Mouse (Mus musculus) layer of hippocampus, postnatal 25 days (tissue): ENCODE measurements around the gene Slc37a2. TPM values are rescaled to one million over a fixed set of nuclear protein-coding genes. Genes with fewer than 3 reads are reported as not detected.
A peak's percentile ranks its signal among the peaks of the same experiment; 100 is the strongest.

ENCODE experiments used
- DNase-seq, 2 experiments: peaks; one replicate each; pipeline ENCODE4 v3.0.0; 2022; ENCODE audit warnings: mixed read lengths in 2 of 2, low spot score in 1 of 2; ENCODE audit errors: extremely low spot score in 1 of 2
- total RNA-seq, 2 experiments: library from RNA; stranded (reverse); gene quantifications; 2 replicates each; pipeline ENCODE4 v1.2.3; 2021

The Slc37a2 gene
- total RNA-seq, 2 experiments from 2014 or later = 1.5 to 2.1 TPM

DNA sequence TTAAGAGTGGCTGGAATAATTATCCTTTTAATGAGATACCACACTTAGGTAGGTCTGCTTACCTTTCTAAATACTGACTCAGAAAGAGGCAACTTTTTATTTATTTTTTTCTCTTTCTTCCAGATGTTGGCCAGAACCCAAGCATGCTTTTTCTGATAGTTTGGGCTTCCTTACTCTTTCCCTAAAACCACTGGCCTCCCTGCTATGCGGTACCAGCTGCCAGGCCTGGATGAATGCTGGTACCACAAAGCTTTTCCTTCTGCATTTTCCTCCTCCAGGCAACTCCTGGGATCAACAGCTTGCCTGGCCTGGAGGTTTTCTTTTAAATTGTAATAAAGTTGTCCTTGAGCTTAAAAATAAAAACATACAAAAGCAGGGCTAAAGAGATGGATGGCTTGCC is 30.0 kb downstream of the Slc37a2 start:
- DNase-seq = no peak

DNA sequence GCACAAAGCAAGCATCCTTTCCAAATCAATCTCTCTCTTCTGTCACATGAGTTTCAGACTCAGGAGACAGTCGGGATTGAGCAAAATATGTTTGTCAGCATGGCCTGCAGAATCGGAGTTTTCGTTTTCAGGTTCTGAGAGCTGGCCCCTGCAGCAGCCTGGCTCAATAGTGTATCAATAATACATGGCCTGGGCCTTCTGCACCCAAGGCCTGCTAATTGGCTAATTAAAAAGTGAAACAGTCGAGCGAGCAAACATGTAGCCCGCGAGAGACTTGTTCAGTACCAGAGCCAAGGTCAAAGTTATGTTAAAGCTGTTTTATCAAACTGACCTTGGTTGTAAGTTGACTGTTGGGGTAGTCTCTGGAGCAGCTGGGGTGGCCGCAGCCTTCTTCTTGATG is 34.8 kb downstream of the Slc37a2 start:
- DNase-seq = no peak

DNA sequence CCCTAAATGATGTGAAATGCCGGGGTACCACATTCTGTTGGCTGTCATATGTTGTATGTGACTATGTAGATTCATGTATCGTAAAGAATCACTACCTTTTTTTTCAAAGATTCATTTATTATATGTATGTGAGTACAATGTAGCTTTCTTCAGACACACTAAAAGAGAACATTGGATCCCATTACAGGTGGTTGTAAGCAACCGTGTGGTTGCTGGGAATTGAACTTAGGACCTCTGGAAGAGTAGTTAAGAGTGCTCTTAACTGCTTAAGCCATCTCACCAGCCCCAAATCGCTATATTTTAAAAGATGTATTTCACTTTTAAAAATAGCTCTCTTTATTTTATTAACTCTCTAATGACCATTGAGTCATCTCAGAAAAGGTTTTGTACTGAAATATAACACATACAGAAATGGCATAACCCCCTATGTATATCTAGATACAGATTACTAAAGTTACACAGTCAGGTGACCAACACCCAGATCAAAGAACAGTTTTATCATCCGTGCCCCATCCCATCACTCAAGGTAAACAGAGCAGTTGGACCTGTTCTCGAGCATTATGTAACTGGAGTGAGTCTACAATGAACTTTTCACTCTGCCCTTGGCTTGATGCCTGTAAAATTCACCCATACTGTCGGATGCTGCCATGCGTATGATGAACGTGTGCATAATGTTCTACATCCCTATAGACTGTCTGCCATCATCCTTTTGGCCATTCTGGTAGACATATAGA is 41.0 kb downstream of the Slc37a2 start:
- DNase-seq = no peak

DNA sequence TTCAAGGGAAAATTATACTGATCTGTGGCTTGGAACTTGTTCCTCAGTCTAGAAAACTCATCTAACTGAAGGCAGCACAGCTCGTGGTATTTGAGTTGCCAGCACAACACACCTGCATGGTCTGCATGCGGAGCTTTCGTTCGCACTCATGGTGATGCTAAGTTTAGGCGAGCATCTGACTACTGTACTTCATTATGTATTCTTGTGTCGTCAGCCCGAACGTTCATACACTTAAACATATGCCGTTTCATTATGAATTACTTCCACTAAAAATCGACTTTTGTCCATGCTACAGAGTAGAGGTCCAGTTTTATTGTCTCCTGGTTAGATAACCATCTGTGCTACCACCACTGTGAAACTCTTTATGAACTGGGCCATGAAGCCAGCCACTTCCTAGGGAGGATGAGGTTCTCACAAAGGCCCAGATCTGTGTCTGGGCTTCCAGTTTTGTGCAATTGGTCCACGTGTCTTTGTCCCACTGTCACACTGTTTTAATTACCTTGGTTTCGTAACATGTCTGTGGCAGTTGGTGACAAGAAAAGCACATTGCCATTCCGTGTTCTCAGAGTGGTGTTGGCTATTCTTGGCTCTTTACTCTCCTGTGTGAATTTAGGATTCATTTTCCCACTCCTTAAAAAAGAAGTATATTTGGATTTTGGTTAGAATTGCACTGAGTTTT is 42.3 kb downstream of the Slc37a2 start:
- no peak for DNase-seq

DNA sequence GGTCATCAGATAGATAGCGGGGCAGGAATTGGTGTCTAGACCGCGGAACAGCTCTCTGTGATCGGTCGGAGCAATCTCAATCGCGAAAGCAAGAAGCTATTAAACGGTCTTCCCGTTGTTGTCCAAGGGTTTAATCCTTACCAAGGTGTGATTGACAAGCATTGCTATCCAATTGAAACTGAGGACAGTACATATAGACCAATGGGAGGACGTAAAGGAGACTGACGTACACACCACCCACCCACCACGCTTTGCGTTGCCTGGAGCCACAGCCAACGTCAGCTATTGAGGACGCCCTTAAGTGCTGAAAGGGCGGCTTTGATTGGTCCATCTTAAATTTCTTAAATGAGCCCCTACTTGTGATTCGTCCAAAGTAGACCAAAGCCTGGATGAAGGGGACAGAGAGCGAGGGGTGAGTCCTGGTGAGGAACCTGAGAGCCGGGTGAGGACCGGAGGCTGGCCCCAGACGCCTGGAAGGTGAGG is 47.6 kb downstream of the Slc37a2 start, which contains the start of gene Tmem218:
Gene Tmem218, plus strand, starts transcription at position 295 of the 483 bp plus-strand sequence.
- peak; percentile 70 to 80 for DNase-seq

DNA sequence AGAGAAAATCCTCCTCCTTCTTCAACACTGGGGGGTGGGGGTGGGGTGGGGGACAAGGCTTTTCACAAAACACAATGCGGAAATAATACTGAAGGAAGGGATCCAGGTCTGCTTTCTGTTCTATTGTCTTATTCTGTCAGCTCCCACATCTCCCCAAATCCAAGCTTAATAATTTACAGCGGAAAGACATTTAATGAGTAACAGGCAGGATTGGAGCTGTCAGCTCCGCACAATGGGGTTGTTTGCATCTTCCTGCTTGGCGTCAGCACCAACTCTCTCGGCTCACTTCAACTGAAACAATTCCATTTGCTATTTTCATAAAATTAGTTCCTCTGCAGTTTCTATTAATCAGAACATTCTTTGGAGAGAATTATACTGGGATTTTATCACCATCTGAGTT is 51.7 kb downstream of the Slc37a2 start:
- no peak for DNase-seq

DNA sequence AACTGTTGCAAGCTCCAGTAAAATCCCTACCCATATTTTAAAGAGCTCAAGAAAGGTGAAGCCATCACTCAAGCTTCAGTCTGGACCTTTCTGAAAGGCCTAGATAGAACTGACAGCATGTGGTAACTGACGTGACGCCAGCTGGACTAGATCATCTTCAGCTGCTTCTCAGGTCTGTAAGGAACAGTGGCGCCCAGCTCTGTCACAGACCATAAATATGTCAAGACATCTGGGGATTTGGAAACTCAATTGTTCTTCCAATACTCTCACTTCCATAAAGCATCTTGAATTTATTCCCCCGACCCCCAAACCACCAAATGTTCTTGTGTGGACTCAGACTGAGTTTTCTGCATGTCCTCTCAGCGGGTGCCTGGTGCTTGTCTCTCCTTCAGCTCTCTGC is 55.1 kb downstream of the Slc37a2 start:
- DNase-seq = no peak

DNA sequence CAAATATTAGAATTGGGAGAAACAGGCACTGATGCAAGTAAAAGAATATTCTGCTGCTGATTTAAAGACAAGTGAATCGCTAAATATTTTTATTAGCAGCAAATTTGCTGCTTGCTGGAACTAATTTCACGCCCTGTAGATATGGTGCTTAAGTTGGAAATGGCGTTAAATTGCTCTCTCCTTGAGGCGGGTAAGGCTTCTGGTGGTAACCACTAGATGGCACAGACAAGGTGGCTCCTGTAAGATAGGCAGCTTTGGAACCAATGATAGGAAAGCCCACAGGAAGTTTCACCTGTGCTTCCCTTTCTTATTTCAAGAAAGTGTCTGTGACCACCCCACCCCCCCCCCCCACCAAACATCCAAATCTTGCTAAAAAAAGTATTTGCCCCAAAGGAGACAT is 58.5 kb downstream of the Slc37a2 start:
- no peak for DNase-seq

DNA sequence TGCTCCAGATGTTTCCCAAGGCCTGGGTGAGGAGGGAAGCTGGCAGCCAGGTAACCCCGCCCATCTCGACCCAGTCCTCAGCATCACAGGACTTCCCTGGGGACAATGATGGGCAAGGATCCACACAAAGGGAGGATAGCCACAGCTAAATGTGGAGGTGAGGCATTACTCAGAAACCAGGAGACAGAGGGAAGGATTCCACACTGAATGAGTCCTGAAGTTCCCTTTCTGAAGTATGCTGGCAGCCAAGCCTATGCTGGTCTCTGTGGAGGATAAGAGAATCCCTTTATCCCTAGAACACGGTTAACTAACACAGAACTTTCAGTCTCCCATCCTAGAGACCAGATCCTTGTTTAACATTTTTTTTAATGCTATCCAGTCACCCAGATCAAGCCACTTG is 67.5 kb downstream of the Slc37a2 start:
- no peak for DNase-seq

DNA sequence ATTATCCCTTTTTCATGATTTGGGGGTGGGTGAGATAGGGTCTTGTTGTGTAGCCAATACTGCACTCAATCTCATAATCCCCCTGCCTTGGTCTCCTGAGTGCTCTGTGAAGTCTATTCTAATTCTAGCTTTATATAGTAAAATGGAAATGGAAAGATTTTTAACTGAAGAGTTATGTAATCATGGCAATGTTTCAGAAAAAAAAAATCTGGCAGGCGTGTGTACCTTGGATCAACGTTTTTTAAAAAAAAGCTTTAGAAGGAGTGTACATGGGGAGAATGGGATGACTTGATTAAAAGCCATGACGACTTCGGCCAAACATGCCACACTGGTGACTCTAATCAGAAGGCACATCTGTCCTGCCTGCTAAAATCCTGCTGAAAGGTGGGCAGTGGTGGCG is 68.1 kb downstream of the Slc37a2 start:
- no peak for DNase-seq

DNA sequence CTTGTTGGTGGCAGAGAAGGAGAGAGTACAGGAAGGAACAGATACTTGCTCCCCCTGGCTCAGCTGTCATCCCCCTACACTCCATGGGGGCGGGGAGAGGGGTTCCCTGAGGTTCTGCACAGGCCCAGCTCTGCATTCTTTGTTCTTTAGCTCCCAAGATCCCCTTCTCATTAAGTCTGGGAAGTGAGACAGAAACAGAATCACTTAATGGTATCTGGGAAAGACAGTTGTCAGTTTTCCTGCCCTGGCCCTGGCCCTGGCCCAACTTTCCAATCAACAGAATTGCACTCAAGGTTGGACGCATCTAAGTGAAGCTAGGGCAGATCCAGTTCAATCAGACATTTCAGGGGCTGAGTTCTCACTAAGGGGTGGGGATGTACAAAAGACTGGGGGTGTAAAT is 72.4 kb downstream of the Slc37a2 start:
- DNase-seq = no peak

DNA sequence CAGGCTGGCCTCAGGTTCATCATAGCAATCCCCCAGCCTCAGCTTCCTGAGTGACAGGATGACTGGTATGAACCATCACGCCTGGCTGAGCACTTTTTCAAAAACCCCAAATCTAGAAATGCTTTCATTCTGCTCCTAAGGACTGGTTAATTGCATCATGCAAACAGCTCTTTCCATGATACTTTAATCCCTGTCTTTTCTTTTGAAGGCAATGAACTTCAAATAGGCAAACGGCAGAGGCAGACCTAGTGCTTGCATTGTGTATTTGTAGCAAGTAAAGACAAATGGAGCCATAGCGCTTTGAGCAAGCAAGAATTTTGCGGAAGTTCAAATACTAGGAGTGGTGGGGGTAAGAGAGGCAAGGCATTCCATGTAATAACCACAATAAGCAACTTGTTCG is 73.9 kb downstream of the Slc37a2 start:
- DNase-seq = no peak

DNA sequence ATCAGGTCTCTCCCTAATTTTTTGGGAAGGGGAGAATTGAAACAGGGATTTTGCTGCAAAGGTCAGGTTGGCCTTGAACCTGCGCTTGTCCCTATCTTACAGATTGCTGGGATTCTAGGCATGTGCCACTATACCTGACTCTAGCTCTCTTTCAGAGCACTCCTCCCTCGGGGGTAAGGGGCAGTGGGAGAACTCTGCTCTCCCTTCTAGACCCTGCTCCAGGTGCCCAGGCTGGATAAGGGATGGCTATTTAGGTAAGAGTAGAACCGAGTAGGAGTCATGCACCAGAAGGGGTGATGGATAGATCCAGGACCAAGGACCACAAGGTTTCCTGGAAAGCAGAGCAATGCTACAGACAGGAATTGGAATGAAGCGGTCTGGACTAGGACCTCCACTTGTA is 75.9 kb downstream of the Slc37a2 start:
- DNase-seq = no peak

DNA sequence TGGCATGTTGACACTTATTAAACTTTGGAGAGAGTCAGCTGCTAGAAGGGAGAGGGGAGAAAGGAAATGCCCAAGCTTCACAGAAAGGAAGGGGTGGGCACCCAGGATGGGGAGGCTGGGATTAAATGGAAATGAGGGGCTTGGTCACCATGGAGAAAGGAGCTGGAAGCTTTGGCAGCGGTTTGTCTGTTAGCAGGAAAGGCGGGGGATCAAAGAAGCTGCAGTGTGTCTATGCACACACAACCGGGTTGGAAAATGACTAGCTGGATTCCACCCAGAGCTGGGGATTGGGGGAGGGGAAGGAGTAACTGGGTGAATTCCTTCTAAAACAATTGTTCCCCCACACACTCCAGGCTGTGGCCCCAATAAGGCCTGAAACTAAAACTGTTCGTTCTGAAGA is 76.6 kb downstream of the Slc37a2 start:
- no peak for DNase-seq

Other genes with a start within 250 kb of the Slc37a2 start
- gene Pknox2, start 108.3 kb downstream of the Slc37a2 start, total RNA-seq = 10 to 100 TPM; 29.3 to 41.2 TPM
- gene Tmem218, start 47.5 kb downstream of the Slc37a2 start, total RNA-seq = 1 to 10 TPM; 7.9 to 8.5 TPM
- gene Ccdc15, start 92.7 kb upstream of the Slc37a2 start, total RNA-seq = 1 to 10 TPM; 1.4 to 2.2 TPM
- gene Hepacam, start 111.6 kb upstream of the Slc37a2 start, total RNA-seq = 10 to 100 TPM; 76.5 to 77.5 TPM
- 1 to 10 TPM; 5.3 to 6.7 TPM for gene Robo4, start 146.2 kb upstream of the Slc37a2 start, total RNA-seq
- gene Robo3, start 177.5 kb upstream of the Slc37a2 start, total RNA-seq = 10 to 100 TPM; 10.2 to 20.0 TPM
- 10 to 100 TPM; 20.0 to 21.6 TPM for gene Msantd2, start 233.6 kb upstream of the Slc37a2 start, total RNA-seq